Mouse (Mus musculus): ENCODE results near the gene Cacna1a. TPM values are rescaled to one million over a fixed set of nuclear protein-coding genes. Genes with fewer than 3 reads are reported as not detected.

Gene Cacna1a
- total RNA-seq, 2 experiments from 2014 or later: 3.2 to 3.3 TPM

GRCm38 (mm10) chr8:84413886-84414851, 25.9 kb downstream of the Cacna1a start:
- peak; percentile 12 for DNase-seq (ENCODE audit: low spot score)

GRCm38 (mm10) chr8:84414918-84415317, 26.7 kb downstream of the Cacna1a start:
- no peak for DNase-seq (ENCODE audit: low spot score)

- no peak for DNase-seq (ENCODE audit: low spot score)
Measured at GRCm38 (mm10) chr8:84415378-84415898, 27.2 kb downstream of the Cacna1a start.

GRCm38 (mm10) chr8:84416041-84416440, 27.8 kb downstream of the Cacna1a start:
- no peak for DNase-seq (ENCODE audit: low spot score)

- DNase-seq (ENCODE audit: low spot score): no peak
Measured at GRCm38 (mm10) chr8:84416915-84417314, 28.7 kb downstream of the Cacna1a start.

- peak; percentile 34 for DNase-seq (ENCODE audit: low spot score)
Measured at GRCm38 (mm10) chr8:84417840-84418239, 29.6 kb downstream of the Cacna1a start.

- no peak for DNase-seq (ENCODE audit: low spot score)
Measured at GRCm38 (mm10) chr8:84424426-84424825, 36.2 kb downstream of the Cacna1a start.

GRCm38 (mm10) chr8:84426087-84426486, 37.8 kb downstream of the Cacna1a start:
- DNase-seq (ENCODE audit: low spot score): no peak

GRCm38 (mm10) chr8:84426582-84426981, 38.3 kb downstream of the Cacna1a start:
- no peak for DNase-seq (ENCODE audit: low spot score)

- no peak for DNase-seq (ENCODE audit: low spot score)
Measured at GRCm38 (mm10) chr8:84428034-84428433, 39.8 kb downstream of the Cacna1a start.

- no peak for DNase-seq (ENCODE audit: low spot score)
Measured at GRCm38 (mm10) chr8:84429014-84429413, 40.8 kb downstream of the Cacna1a start.

GRCm38 (mm10) chr8:84429492-84429891, 41.3 kb downstream of the Cacna1a start:
- DNase-seq (ENCODE audit: low spot score): no peak

GRCm38 (mm10) chr8:84435370-84435769, 47.1 kb downstream of the Cacna1a start:
- no peak for DNase-seq (ENCODE audit: low spot score)

GRCm38 (mm10) chr8:84439813-84440212, 51.6 kb downstream of the Cacna1a start:
- DNase-seq (ENCODE audit: low spot score): no peak

- DNase-seq (ENCODE audit: low spot score): no peak
Measured at GRCm38 (mm10) chr8:84442043-84442442, 53.8 kb downstream of the Cacna1a start.

- DNase-seq (ENCODE audit: low spot score): no peak
Measured at GRCm38 (mm10) chr8:84446571-84446991, 58.3 kb downstream of the Cacna1a start.

- DNase-seq (ENCODE audit: low spot score): peak; percentile 9
Measured at GRCm38 (mm10) chr8:84454532-84454931, 66.3 kb downstream of the Cacna1a start.

- DNase-seq (ENCODE audit: low spot score): no peak
Measured at GRCm38 (mm10) chr8:84458853-84459252, 70.6 kb downstream of the Cacna1a start.

GRCm38 (mm10) chr8:84459276-84459675, 71.0 kb downstream of the Cacna1a start:
- no peak for DNase-seq (ENCODE audit: low spot score)

GRCm38 (mm10) chr8:84460698-84461097, 72.5 kb downstream of the Cacna1a start:
- DNase-seq (ENCODE audit: low spot score): no peak

- no peak for DNase-seq (ENCODE audit: low spot score)
Measured at GRCm38 (mm10) chr8:84466932-84467331, 78.7 kb downstream of the Cacna1a start.

- no peak for DNase-seq (ENCODE audit: low spot score)
Measured at GRCm38 (mm10) chr8:84469076-84469475, 80.8 kb downstream of the Cacna1a start.

Data from gastrocnemius, adult 18-20 months (tissue).